Mouse (Mus musculus) fibroblast of lung, adult 2 months (primary cell): Measurements from ENCODE around the gene L1td1.
"Not testable (repeated sequence)": the region's sequence is repeated elsewhere in the genome, so short reads cannot be mapped to it uniquely, and the experiment has no call there.

Source experiments
- DNase-seq: peaks from one replicate; pipeline ENCODE4 v3.0.0-alpha.2; 2011; ENCODE audit warnings: low read depth

The L1td1 gene

GRCm38 (mm10) chr4:98726590-98727237, at the start of gene L1td1:
L1td1 (plus strand) TSS chr4:98726734.
- DNase-seq: no peak

GRCm38 (mm10) chr4:98677506-98677905, 49.0 kb upstream of the L1td1 start:
- DNase-seq: no peak

- no peak for DNase-seq
These were observed 39.8 kb upstream of the L1td1 start for GRCm38 (mm10) chr4:98686678-98687267.

GRCm38 (mm10) chr4:98688116-98688515, 38.4 kb upstream of the L1td1 start:
- no peak for DNase-seq

- DNase-seq: no peak
These were observed 38.0 kb upstream of the L1td1 start for GRCm38 (mm10) chr4:98688520-98688919.

GRCm38 (mm10) chr4:98689988-98690387, 36.5 kb upstream of the L1td1 start:
- no peak for DNase-seq

GRCm38 (mm10) chr4:98693465-98694185, 32.9 kb upstream of the L1td1 start:
- DNase-seq: no peak

GRCm38 (mm10) chr4:98697932-98698331, 28.6 kb upstream of the L1td1 start:
- no peak for DNase-seq

GRCm38 (mm10) chr4:98698921-98699320, 27.6 kb upstream of the L1td1 start:
- DNase-seq: no peak

GRCm38 (mm10) chr4:98700156-98700555, 26.4 kb upstream of the L1td1 start:
- no peak for DNase-seq

- DNase-seq: peak; percentile 28
These were observed 24.2 kb upstream of the L1td1 start for GRCm38 (mm10) chr4:98702201-98702894.

- DNase-seq: no peak
These were observed 15.6 kb upstream of the L1td1 start for GRCm38 (mm10) chr4:98710891-98711290.

- no peak for DNase-seq
These were observed 8.6 kb upstream of the L1td1 start for GRCm38 (mm10) chr4:98717735-98718546.

GRCm38 (mm10) chr4:98718547-98718917, 8.0 kb upstream of the L1td1 start:
- DNase-seq: no peak

- peak; percentile 15 for DNase-seq
These were observed 4.1 kb upstream of the L1td1 start for GRCm38 (mm10) chr4:98722454-98722853.

- not testable (repeated sequence) for DNase-seq
These were observed 1.9 kb upstream of the L1td1 start for GRCm38 (mm10) chr4:98724682-98725081.

GRCm38 (mm10) chr4:98725439-98725838, 1.1 kb upstream of the L1td1 start:
- DNase-seq: no peak

- no peak for DNase-seq
These were observed 893 bp downstream of the L1td1 start for GRCm38 (mm10) chr4:98727295-98727958.

- no peak for DNase-seq
These were observed 1.4 kb downstream of the L1td1 start for GRCm38 (mm10) chr4:98727959-98728347.

- no peak for DNase-seq
These were observed 2.2 kb downstream of the L1td1 start for GRCm38 (mm10) chr4:98728716-98729115.

- DNase-seq: no peak
These were observed 7.1 kb downstream of the L1td1 start for GRCm38 (mm10) chr4:98733660-98734059.
